Mouse (Mus musculus): ENCODE data around the gene Rsph10b. TPM values are rescaled to one million over a fixed set of nuclear protein-coding genes. Genes with fewer than 3 reads are reported as not detected.
A peak's percentile ranks its signal among the peaks of the same experiment; 100 is the strongest.

Gene Rsph10b
- polyA plus RNA-seq, 1 experiment: 15.2 TPM

DNA sequence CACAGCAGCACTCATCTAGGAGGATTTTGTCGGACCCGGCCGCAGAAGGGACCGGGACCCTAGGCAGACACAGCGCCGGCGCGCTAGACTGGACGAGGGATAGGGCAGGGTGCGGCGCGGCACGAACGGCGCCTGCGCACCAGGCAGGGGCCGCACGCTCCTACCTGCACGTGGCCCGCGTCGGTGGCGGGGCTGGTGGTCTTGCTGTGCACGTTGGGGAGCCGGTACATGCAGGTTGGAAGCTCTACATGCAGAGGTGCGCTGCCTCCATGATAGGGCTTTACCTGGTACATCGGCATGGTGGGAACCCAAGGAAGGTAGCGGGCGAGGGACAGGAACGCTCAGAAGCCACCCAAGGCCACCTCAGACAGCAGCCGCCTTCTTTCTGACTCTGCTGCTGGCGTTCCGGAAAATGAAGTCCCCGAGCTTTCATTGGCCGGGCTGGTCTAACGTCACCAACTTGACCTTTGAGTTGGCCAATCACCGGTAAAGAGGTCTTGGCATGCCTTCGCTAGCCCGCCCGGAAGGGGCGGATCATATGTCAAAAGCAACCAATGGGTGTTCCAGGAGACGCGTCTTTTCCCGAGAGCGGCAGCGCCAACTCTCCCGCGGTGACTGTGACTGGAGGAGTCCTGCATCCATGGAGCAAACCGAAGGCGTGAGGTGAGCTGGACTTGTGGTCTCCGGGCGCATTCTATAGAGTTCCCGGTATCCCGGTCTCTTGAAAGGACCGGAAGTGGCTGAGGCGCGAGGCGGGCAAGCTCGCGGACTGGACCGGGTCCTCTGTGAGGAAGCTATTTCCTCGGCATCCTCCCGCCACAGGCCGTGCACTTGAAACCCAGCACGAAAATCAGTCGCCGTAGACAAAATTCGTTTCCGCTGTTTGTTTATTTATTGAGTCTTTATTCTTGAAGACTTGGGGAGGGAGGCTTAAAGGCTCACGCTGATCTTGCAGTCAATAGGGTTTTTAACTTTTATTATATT lies 23.1 kb upstream of the Rsph10b start, which contains the start of the genes Aimp2 and Pms2:
Gene Aimp2, minus strand, starts transcription at position 431 of the 984 bp plus-strand sequence.
Gene Pms2, plus strand, starts transcription at position 548 of the 984 bp plus-strand sequence.
- H3K27ac ChIP-seq (ENCODE audit: insufficient read depth, low read length): peak within 1 kb of the TSS; percentile 21; the same call in 1 of the 2 replicates
- peaks cover 5% of the 10 kb centered on the region; the same call in 1 of the 2 replicates for H3K4me1 ChIP-seq (ENCODE audit: control insufficient read depth, insufficient read depth, low read length)
- peak; percentile 58 for TF ChIP-seq POLR2A (IDR thresholded peaks at IDR 0.05; ENCODE audit: extremely low read depth, insufficient read depth, low read length)
- no peak for TF ChIP-seq CTCF (IDR thresholded peaks at IDR 0.05; ENCODE audit: extremely low read depth, insufficient read depth, low read length)
- peak within 1 kb of the TSS; percentile 65 for H3K4me3 ChIP-seq (ENCODE audit: insufficient read depth, low read length)

DNA sequence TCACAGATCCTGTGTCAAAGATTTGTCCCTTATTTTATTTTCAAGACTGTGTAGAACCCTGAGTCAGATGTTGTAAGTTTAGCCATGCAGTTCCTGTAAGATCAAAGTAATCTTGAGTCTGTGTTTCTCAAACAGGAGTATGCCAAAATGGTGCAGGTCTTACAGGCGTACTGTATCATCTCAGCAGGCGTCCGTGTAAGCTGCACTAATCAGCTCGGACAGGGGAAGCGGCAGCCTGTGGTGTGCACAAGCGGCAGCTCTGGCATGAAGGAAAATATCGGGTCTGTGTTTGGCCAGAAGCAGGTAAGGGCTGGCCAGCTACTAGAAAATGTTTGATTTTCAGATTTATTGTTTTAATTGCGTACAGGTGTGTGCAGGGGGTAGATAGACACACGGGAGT lies 16.6 kb upstream of the Rsph10b start:
- Histone ChIP-seq H3K27ac (ENCODE audit: insufficient read depth, low read length) (no peak overlapping the region), H3K4me3 (ENCODE audit: insufficient read depth, low read length) (no peak overlapping the region), H3K4me1 (ENCODE audit: control insufficient read depth, insufficient read depth, low read length) (no peaks in the 10 kb centered on the region)
- no peak for TF ChIP-seq CTCF (IDR thresholded peaks at IDR 0.05; ENCODE audit: extremely low read depth, insufficient read depth, low read length)
- no peak for TF ChIP-seq POLR2A (IDR thresholded peaks at IDR 0.05; ENCODE audit: extremely low read depth, insufficient read depth, low read length)

DNA sequence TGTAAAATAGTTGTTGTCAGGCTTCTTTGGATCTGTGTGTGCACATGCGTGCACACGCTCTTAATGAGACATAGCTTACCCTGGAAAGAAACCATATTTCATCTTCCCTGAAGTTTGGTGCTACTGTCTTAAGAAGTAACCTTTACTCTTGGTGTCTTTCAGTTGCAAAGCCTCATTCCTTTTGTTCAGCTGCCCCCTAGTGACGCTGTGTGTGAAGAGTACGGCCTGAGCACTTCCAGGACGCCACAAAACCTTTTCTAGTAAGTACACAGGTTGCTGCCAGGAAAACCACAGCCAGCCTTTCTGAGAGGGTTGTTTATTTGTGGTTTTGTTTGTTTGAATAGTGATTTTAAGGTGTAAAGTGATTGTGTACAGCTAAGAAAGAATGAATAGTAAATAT lies 15.4 kb upstream of the Rsph10b start:
- TF ChIP-seq CTCF (IDR thresholded peaks at IDR 0.05; ENCODE audit: extremely low read depth, insufficient read depth, low read length) (peak; percentile 58), POLR2A (IDR thresholded peaks at IDR 0.05; ENCODE audit: extremely low read depth, insufficient read depth, low read length) (no peak)
- H3K4me1 ChIP-seq (ENCODE audit: control insufficient read depth, insufficient read depth, low read length): no peaks in the 10 kb centered on the region
- H3K27ac ChIP-seq (ENCODE audit: insufficient read depth, low read length): no peak overlapping the region
- H3K4me3 ChIP-seq (ENCODE audit: insufficient read depth, low read length): no peak overlapping the region

DNA sequence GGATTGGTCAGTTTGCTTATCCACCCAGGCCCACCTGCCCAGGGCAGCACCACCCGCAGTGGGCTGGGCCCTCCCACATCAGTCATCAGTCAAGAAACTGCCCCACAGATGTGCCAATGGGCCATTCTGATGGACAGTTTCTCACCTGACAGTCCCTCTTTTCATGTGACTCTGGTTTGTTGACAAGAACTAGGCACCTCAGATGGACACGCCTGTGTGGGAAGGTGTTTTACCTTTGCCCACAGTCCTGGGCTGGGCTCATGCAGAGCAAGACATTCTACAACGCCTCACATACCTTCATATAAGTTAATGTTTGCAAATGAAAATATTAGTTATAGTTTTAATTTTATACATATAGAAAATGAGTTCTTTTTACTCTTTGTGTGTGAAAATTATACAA lies 14.7 kb upstream of the Rsph10b start:
- TF ChIP-seq CTCF (IDR thresholded peaks at IDR 0.05; ENCODE audit: extremely low read depth, insufficient read depth, low read length): no peak
- no peak for TF ChIP-seq POLR2A (IDR thresholded peaks at IDR 0.05; ENCODE audit: extremely low read depth, insufficient read depth, low read length)
- no peak overlapping the region for H3K27ac ChIP-seq (ENCODE audit: insufficient read depth, low read length)
- no peaks in the 10 kb centered on the region for H3K4me1 ChIP-seq (ENCODE audit: control insufficient read depth, insufficient read depth, low read length)
- H3K4me3 ChIP-seq (ENCODE audit: insufficient read depth, low read length): no peak overlapping the region

DNA sequence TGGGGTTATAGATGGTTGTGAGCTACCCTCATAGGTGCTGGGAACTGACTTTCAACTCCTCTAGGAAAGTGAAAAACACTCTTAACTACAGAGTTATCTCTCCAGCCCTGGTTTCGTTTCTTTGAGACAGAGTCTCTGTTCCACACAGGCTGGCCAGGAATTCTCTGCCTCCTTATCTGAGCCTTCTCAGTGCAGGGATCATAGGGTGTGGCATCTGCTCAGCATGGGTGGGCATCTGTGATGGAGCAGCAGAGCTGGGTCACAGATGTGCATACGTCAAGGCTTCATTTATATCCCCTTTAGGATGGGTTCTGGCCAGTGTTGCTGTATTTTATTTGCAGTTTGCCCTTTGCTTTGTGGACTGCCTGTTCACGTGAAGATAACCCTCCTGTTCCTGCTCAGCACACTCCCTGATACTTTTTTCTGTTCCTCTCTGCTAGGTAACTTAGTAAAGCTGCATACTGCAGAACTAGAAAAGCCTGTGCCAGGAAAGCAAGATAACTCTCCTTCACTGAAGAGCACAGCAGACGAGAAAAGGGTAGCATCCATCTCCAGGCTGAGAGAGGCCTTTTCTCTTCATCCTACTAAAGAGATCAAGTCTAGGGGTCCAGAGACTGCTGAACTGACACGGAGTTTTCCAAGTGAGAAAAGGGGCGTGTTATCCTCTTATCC lies 7.9 kb upstream of the Rsph10b start:
- TF ChIP-seq CTCF (IDR thresholded peaks at IDR 0.05; ENCODE audit: extremely low read depth, insufficient read depth, low read length): no peak
- TF ChIP-seq POLR2A (IDR thresholded peaks at IDR 0.05; ENCODE audit: extremely low read depth, insufficient read depth, low read length): no peak
- Histone ChIP-seq H3K4me1 (ENCODE audit: control insufficient read depth, insufficient read depth, low read length) (no peaks in the 10 kb centered on the region), H3K4me3 (ENCODE audit: insufficient read depth, low read length) (no peak overlapping the region), H3K27ac (ENCODE audit: insufficient read depth, low read length) (no peak overlapping the region)

DNA sequence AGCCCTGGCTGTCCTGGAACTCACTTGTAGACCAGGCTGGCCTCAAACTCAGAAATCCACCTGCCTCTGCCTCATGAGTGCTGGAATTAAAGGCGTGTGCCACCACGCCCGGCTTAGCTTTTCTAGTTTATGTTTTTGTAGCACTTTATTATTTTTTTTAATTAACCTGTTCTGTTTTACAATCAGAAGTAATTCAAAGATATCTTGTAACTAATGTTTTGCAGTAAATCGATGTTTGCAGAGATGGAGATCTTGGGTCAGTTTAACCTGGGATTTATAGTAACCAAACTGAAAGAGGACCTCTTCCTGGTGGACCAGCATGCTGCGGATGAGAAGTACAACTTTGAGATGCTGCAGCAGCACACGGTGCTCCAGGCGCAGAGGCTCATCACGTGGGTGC lies 5.0 kb upstream of the Rsph10b start, which contains the start of gene Gm42421:
Gene Gm42421, plus strand, starts transcription at position 301 of the 400 bp plus-strand sequence.
- TF ChIP-seq POLR2A (IDR thresholded peaks at IDR 0.05; ENCODE audit: extremely low read depth, insufficient read depth, low read length) (no peak), CTCF (IDR thresholded peaks at IDR 0.05; ENCODE audit: extremely low read depth, insufficient read depth, low read length) (no peak)
- H3K4me3 ChIP-seq (ENCODE audit: insufficient read depth, low read length): no peak within 1 kb of the TSS
- no peak within 1 kb of the TSS for H3K27ac ChIP-seq (ENCODE audit: insufficient read depth, low read length)
- H3K4me1 ChIP-seq (ENCODE audit: control insufficient read depth, insufficient read depth, low read length): no peaks in the 10 kb centered on the region

DNA sequence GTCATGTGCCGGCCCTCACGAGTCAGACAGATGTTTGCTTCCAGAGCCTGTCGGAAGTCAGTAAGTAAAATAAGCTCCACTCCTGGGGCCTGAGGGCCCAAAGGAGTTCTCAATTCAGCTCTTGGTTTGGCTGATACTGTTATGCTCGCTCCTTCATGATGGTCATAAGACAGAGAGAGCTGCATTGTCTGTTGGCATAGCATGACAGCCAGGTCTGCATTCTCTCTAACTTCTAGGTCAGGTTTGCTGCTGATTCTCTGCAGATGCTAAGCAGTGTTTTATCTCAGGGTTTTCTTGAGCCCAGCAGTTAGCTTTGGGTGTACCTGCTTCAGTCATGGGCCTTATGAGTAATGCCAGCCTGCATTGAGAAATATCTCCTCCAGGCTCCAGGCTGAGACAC lies 3.5 kb upstream of the Rsph10b start:
- Histone ChIP-seq H3K27ac (ENCODE audit: insufficient read depth, low read length) (no peak overlapping the region), H3K4me3 (ENCODE audit: insufficient read depth, low read length) (no peak overlapping the region)
- no peak for TF ChIP-seq CTCF (IDR thresholded peaks at IDR 0.05; ENCODE audit: extremely low read depth, insufficient read depth, low read length)
- TF ChIP-seq POLR2A (IDR thresholded peaks at IDR 0.05; ENCODE audit: extremely low read depth, insufficient read depth, low read length): no peak

DNA sequence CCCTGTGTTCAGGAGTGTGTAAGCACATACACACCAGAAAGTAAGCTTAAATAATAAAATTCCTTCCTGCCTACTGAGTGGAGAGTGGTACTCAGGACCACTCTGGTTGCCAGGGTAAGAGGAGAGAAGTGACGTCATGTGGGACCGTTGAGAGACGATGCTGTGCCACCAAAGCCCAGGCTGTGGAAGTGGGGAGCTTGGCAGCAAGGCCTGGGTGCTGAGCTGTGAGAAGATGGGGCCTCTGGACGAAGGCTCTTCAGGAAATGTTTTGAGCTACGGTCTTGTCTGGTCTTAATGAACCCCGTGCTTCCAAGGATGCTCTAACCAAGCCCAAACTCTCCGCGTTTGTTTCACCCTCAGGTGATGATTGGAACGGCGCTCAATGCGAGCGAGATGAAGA lies 2.2 kb upstream of the Rsph10b start:
- Histone ChIP-seq H3K4me1 (ENCODE audit: control insufficient read depth, insufficient read depth, low read length) (no peaks in the 10 kb centered on the region), H3K4me3 (ENCODE audit: insufficient read depth, low read length) (no peak overlapping the region), H3K27ac (ENCODE audit: insufficient read depth, low read length) (no peak overlapping the region)
- TF ChIP-seq POLR2A (IDR thresholded peaks at IDR 0.05; ENCODE audit: extremely low read depth, insufficient read depth, low read length): no peak
- no peak for TF ChIP-seq CTCF (IDR thresholded peaks at IDR 0.05; ENCODE audit: extremely low read depth, insufficient read depth, low read length)

More for the DNA sequence above, 3.5 kb upstream of the Rsph10b start:
- H3K4me1 ChIP-seq (ENCODE audit: control insufficient read depth, insufficient read depth, low read length): no peaks in the 10 kb centered on the region

DNA sequence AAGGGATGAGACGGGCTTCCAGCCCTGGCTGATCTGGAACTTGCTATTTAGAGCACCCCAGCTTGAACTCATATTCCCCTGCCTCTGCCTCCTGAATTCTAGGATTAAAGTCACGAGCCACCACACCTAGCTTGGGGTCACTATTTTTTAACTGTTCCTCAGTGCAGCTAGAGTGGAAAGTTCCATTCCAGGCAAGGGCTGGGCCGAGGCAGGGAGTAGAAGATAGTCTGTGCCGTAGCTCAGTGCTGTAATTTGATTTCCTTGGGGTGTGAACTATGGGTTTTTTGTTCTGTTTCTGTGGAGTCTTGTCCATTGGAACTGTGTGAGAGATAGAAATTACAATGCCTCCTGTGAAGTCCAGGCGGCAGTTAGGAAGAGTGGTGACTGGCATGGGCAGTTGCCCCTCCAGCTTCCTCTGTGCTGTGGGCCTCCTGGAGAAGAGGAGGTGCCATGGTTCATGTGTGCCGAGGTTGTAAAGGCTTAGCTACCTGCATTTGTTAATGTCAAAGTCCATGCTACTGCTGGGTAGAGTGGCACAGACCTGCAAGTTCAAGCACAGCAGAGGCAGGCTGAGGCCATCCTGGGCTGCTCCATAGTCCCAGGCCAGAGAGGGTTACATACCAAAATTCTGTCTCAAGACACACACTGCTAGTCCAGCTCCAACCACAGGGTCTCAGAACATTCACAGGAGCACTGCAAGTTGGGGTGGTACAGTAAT lies 813 bp upstream of the Rsph10b start:
- Histone ChIP-seq H3K4me1 (ENCODE audit: control insufficient read depth, insufficient read depth, low read length) (no peaks in the 10 kb centered on the region), H3K4me3 (ENCODE audit: insufficient read depth, low read length) (no peak overlapping the region), H3K27ac (ENCODE audit: insufficient read depth, low read length) (no peak overlapping the region)
- TF ChIP-seq POLR2A (IDR thresholded peaks at IDR 0.05; ENCODE audit: extremely low read depth, insufficient read depth, low read length): no peak
- TF ChIP-seq CTCF (IDR thresholded peaks at IDR 0.05; ENCODE audit: extremely low read depth, insufficient read depth, low read length): no peak
